Mouse (Mus musculus) urinary bladder, adult 18-20 months (tissue): ENCODE results near the gene Zp1.
A peak's percentile ranks its signal among the peaks of the same experiment; 100 is the strongest.

Experiments used
- DNase-seq, 2 experiments: peaks; one replicate each; pipeline ENCODE4 v3.0.0; 2022; ENCODE audit warnings: low spot score in 2 of 2, mixed read lengths in 2 of 2

The Zp1 gene

GRCm38 (mm10) chr19:10878201-10878837 is 42.1 kb downstream of the Zp1 start:
- DNase-seq: no peak

GRCm38 (mm10) chr19:10871328-10871961 is 49.0 kb downstream of the Zp1 start:
- no peak for DNase-seq

- DNase-seq: no peak
Observed at GRCm38 (mm10) chr19:10870676-10871075, 49.8 kb downstream of the Zp1 start.

- DNase-seq: no peak
Observed at GRCm38 (mm10) chr19:10869886-10870527, 50.4 kb downstream of the Zp1 start, which contains the start of gene Tmem132a. Tmem132a (minus strand) TSS chr19:10869940.

GRCm38 (mm10) chr19:10869241-10869885 is 51.1 kb downstream of the Zp1 start:
- peak; percentile 67 to 72 for DNase-seq

GRCm38 (mm10) chr19:10868623-10869141 is 51.8 kb downstream of the Zp1 start:
- no peak for DNase-seq

GRCm38 (mm10) chr19:10867946-10868622 is 52.3 kb downstream of the Zp1 start:
- DNase-seq: no peak

GRCm38 (mm10) chr19:10866351-10866750 is 54.1 kb downstream of the Zp1 start:
- no peak for DNase-seq
